Mouse (Mus musculus): ENCODE data around the gene Tas2r113. TPM values are rescaled to one million over a fixed set of nuclear protein-coding genes. Genes with fewer than 3 reads are reported as not detected.

Gene Tas2r113
- not detected for total RNA-seq (2023)

GRCm38 (mm10) chr6:132892711-132893110 lies at the start of gene Tas2r113:
Gene Tas2r113 (plus strand): TSS chr6:132893011.

GRCm38 (mm10) chr6:132846842-132847241 lies 46.0 kb upstream of the Tas2r113 start, which contains the start of gene Tas2r123:
Gene Tas2r123 (plus strand): TSS chr6:132847142.

GRCm38 (mm10) chr6:132855138-132855537 lies 37.7 kb upstream of the Tas2r113 start, which contains the start of gene Tas2r116:
Gene Tas2r116 (plus strand): TSS chr6:132855438.

GRCm38 (mm10) chr6:132867708-132868107 lies 25.1 kb upstream of the Tas2r113 start, which contains the start of gene Tas2r110:
Gene Tas2r110 (plus strand): TSS chr6:132868008.

GRCm38 (mm10) chr6:132909351-132909750 lies 16.5 kb downstream of the Tas2r113 start, which contains the start of gene Tas2r125:
Gene Tas2r125 (plus strand): TSS chr6:132909651.

Other genes with a start within 250 kb of the Tas2r113 start
- gene A630073D07Rik, start 241.5 kb upstream of the Tas2r113 start, total RNA-seq (2023) = not detected
- gene Tas2r120, start 236.1 kb upstream of the Tas2r113 start, total RNA-seq (2023) = not detected
- not detected for gene Tas2r121, start 192.0 kb upstream of the Tas2r113 start, total RNA-seq (2023)
- not detected for gene Tas2r122, start 181.1 kb upstream of the Tas2r113 start, total RNA-seq (2023)
- not detected for gene Tas2r115, start 155.0 kb upstream of the Tas2r113 start, total RNA-seq (2023)
- gene Tas2r124, start 138.3 kb upstream of the Tas2r113 start, total RNA-seq (2023) = not detected
- not detected for gene Tas2r102, start 130.9 kb upstream of the Tas2r113 start, total RNA-seq (2023)
- not detected for gene Tas2r136, start 114.8 kb upstream of the Tas2r113 start, total RNA-seq (2023)
- not detected for gene Tas2r117, start 90.2 kb upstream of the Tas2r113 start, total RNA-seq (2023)
- not detected for gene Tas2r123, start 45.9 kb upstream of the Tas2r113 start, total RNA-seq (2023)
- not detected for gene Tas2r116, start 37.6 kb upstream of the Tas2r113 start, total RNA-seq (2023)
- gene Tas2r110, start 25.0 kb upstream of the Tas2r113 start, total RNA-seq (2023) = not detected
- not detected for gene Tas2r125, start 16.6 kb downstream of the Tas2r113 start, total RNA-seq (2023)
- gene Tas2r129, start 58.1 kb downstream of the Tas2r113 start, total RNA-seq (2023) = not detected
- not detected for gene Tas2r131, start 64.9 kb downstream of the Tas2r113 start, total RNA-seq (2023)
- gene Tas2r109, start 88.0 kb downstream of the Tas2r113 start, total RNA-seq (2023) = not detected
- gene Tas2r103, start 144.1 kb downstream of the Tas2r113 start, total RNA-seq (2023) = not detected
- not detected for gene Tas2r140, start 162.8 kb downstream of the Tas2r113 start, total RNA-seq (2023)
- 10 to 100 TPM; 17.2 to 22.6 TPM for gene Smim10l1, start 211.9 kb downstream of the Tas2r113 start, total RNA-seq (2023)